Mouse (Mus musculus) lung, embryonic 16.5 days (tissue): ENCODE measurements around the gene Tns4. TPM values are rescaled to one million over a fixed set of nuclear protein-coding genes. Genes with fewer than 3 reads are reported as not detected.

Experiments
- ATAC-seq: fragments of 200-750 bp; cut with Nextera tagmentation; 2 replicates; pipeline ENCODE4 v1.8.0; 2017; ENCODE audit warnings: low read depth, mild to moderate bottlenecking, moderate library complexity
- H3K27ac ChIP-seq: fragments of 300-500 bp; sonication (generic); 2 replicates; pipeline ENCODE4 v1.5.1; 2014; ENCODE audit warnings: mild to moderate bottlenecking, control low read depth, low read length
- H3K27me3 ChIP-seq: fragments of 300-500 bp; sonication (generic); 2 replicates; pipeline ENCODE4 v1.6.1; 2014; ENCODE audit warnings: low read depth, low read length, mixed read lengths; ENCODE audit not compliant: control insufficient read depth, insufficient read depth
- H3K36me3 ChIP-seq: fragments of 300-500 bp; sonication (generic); 2 replicates; pipeline ENCODE4 v1.6.1; 2014; ENCODE audit warnings: low read length; ENCODE audit not compliant: control insufficient read depth, insufficient read depth
- H3K4me1 ChIP-seq: fragments of 300-500 bp; sonication (generic); replicated peaks from 2 replicates; pipeline ENCODE4 v1.6.1; 2014; ENCODE audit warnings: low read length, mixed read lengths; ENCODE audit not compliant: control insufficient read depth, insufficient read depth
- H3K4me2 ChIP-seq: fragments of 300-500 bp; sonication (generic); 2 replicates; pipeline ENCODE4 v1.6.1; 2014; ENCODE audit warnings: low read depth, low read length, control low read depth
- H3K4me3 ChIP-seq: fragments of 300-500 bp; sonication (generic); 2 replicates; pipeline ENCODE4 v1.5.1; 2014; ENCODE audit warnings: mild to moderate bottlenecking, low read length, control low read depth
- H3K9ac ChIP-seq: fragments of 300-500 bp; sonication (generic); 2 replicates; pipeline ENCODE4 v1.6.1; 2014; ENCODE audit warnings: low read length, control low read depth
- H3K9me3 ChIP-seq: fragments of 300-500 bp; sonication (generic); 2 replicates; pipeline ENCODE4 v1.6.1; 2016; ENCODE audit warnings: low read length; ENCODE audit not compliant: control insufficient read depth
- whole genome bisulfite sequencing: fragments of 180-500 bp; shearing (Covaris S2); extraction: QIAGEN DNeasy Blood & Tissue Kit; methylation state at CpG from one replicate; pipeline ENCODE4 v1.1.7; 2014; 5-methylcytosine and 5-hydroxymethylcytosine counted together
- polyA plus RNA-seq: library from polyadenylated mRNA; unstranded; fragments of >200 nt; fragmentation: Nextera tagmentation; extraction: Ambion mirVana; gene quantifications from 2 replicates; pipeline ENCODE4 v1.2.1, GENCODE M21; 2015

Gene Tns4
- polyA plus RNA-seq, 1 experiment from 2014 or later: 0.39 TPM

DNA sequence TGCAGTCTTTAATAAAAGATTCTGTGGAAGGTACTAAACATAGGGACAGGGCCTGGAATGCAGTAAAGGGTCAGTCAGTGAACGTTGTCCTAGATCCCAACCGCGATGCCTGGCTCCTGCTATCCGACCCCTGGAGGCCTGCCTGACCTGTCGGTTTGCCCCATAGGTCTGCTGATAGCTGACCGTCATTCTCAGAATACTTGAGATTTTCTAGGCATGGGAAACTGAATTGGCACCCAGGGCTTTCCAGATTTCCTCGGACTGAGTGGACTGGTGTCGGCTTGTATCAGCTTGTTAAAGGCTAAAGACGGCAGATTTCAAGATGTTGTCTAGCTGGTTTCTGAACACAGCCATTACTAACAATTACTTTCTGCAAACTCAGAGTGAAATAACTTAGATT is 4.7 kb downstream of the Tns4 start:
- 59% methylated on average over 9 of the region's 9 CpGs for WGBS
- Histone ChIP-seq H3K27ac (no peak overlapping the region), H3K27me3 (no peaks in the 10 kb centered on the region), H3K9me3 (no peaks in the 10 kb centered on the region), H3K4me2 (no peak overlapping the region), H3K4me1 (peaks cover 4% of the 10 kb centered on the region; the same call in 1 of the 2 replicates), H3K36me3 (no peaks in the 10 kb centered on the region), H3K4me3 (no peak overlapping the region), H3K9ac (no peak overlapping the region)
- no peak for ATAC-seq

DNA sequence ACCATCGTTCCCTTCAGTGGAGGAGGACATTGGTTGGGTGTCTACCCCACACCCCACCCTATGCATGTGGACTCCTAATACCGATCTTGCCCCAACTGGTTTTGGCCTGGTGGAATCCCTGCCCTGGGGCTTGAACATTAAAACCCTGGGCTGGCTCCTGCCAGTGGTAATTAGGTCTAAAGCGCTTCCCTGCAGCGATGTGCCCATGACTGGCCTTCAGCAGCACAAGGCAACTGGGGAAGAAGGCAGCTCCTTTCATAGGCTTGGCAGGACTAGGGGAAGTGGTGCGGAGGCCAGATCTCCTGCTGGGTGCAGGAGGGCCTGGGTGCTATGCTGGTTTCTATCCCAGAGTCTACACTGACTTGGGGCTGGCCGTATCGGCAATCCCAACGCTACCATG is 5.6 kb downstream of the Tns4 start:
- no peaks in the 10 kb centered on the region for H3K27me3 ChIP-seq
- no peaks in the 10 kb centered on the region for H3K9me3 ChIP-seq
- H3K27ac ChIP-seq: no peak overlapping the region
- ATAC-seq: no peak
- no peaks in the 10 kb centered on the region for H3K36me3 ChIP-seq
- WGBS: 89% methylated on average over 8 of the region's 8 CpGs
- no peak overlapping the region for H3K9ac ChIP-seq
- H3K4me1 ChIP-seq: peaks cover 4% of the 10 kb centered on the region; the same call in 1 of the 2 replicates
- no peak overlapping the region for H3K4me3 ChIP-seq
- no peak overlapping the region for H3K4me2 ChIP-seq

DNA sequence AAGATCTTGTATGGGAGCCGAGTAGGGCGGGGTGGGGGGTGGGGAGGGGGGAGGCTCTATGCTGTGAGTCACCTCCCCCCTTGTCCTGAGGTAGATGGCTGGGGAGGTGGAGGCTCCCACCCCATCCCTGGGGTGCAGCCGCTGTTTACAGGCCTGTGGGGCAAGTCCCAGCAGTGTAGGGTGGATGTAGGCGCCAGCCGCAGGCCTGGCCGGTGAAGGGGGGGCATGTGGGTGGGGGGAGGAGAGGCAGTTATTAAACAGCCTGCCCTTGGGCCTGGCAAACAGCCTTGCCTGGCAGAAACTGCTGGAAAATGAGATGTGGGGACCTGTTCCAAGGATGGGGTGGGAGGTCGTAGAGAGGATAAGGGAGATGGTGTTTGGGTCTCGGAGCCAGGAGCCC is 7.0 kb downstream of the Tns4 start:
- H3K4me3 ChIP-seq: no peak overlapping the region
- ATAC-seq: no peak
- no peaks in the 10 kb centered on the region for H3K27me3 ChIP-seq
- WGBS: 63% methylated on average over 8 of the region's 8 CpGs
- peaks cover 4% of the 10 kb centered on the region; the same call in 1 of the 2 replicates for H3K4me1 ChIP-seq
- no peaks in the 10 kb centered on the region for H3K9me3 ChIP-seq
- H3K27ac ChIP-seq: no peak overlapping the region
- H3K4me2 ChIP-seq: no peak overlapping the region
- no peak overlapping the region for H3K9ac ChIP-seq
- no peaks in the 10 kb centered on the region for H3K36me3 ChIP-seq

DNA sequence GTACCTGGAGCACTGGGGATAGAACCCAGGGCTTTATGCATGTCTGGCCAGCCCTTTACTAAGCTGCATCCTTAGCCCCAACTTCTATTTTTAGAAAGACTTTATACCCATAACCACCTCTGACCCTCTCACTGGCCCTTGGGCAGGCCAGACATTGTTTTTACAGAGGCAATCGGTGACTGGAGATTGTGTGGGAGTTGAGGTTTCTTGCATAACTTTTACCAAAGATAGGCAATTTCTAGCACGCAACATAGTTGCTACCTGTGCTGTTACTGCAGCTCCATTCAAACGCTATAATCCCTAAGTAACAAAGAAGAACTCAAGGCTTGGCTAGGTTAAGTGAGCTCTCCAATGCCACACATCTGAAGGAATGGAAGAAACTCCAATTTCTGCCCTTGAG is 7.5 kb downstream of the Tns4 start:
- 73% methylated on average over 3 of the region's 3 CpGs for WGBS
- Histone ChIP-seq H3K4me3 (no peak overlapping the region), H3K4me2 (no peak overlapping the region), H3K36me3 (no peaks in the 10 kb centered on the region), H3K4me1 (peaks cover 4% of the 10 kb centered on the region; the same call in 1 of the 2 replicates), H3K9me3 (no peaks in the 10 kb centered on the region), H3K27ac (no peak overlapping the region), H3K27me3 (no peaks in the 10 kb centered on the region), H3K9ac (no peak overlapping the region)
- ATAC-seq: no peak

DNA sequence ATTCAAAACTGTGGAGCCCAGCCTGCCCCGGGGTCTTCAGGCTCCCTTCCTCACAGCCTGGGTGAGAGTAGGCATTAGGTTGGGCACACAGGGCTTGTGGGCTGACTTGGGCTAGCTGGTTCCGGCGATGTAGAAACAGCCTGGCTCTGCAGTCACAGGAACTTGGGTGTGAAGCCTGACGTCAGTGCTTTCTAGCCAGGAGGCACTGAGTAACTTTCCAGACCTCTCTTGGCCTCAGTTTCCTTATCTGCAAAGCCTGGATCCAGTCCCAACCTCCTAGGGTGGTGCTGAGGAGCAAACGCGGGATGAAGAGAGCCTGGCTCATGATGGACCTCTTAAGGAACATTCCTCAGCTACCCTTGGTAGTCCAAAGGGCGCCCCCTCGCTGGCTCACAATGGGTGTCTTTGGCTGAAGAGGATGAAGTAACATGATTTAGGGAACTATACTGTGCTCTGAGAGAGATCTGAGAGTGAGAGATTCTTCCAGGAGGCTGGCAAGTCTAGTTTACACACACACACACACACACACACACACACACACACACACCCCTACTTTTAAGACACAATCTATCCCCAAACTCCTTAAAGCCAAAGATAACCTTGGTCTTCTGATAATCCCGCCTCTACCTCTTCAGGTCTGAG is 8.1 kb downstream of the Tns4 start:
- no peak for ATAC-seq
- Histone ChIP-seq H3K4me2 (no peak overlapping the region), H3K9me3 (no peaks in the 10 kb centered on the region), H3K36me3 (no peaks in the 10 kb centered on the region), H3K4me1 (peaks cover 4% of the 10 kb centered on the region; the same call in 1 of the 2 replicates), H3K9ac (no peak overlapping the region), H3K27ac (no peak overlapping the region), H3K4me3 (no peak overlapping the region), H3K27me3 (no peaks in the 10 kb centered on the region)
- 65% methylated on average over 9 of the region's 9 CpGs for WGBS

DNA sequence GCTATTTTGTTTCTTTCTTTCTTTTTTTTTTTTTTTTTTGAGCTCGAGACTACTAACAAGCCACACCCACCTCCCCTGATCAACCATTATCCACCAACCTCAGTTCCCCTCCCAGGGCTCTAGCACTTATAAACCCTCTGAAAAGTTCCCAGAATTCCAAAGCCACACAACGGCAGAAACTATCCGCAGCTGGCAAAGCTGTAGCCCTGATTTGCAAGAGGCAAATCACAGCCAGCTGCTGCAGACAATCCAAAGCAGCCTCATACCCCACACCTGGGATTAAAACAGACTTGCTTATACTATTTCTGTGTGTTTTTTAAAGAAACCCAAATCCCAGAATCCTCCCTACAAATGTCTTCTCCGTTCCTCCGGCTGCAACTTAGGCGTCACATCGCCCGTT is 11.2 kb downstream of the Tns4 start:
- no peaks in the 10 kb centered on the region for H3K9me3 ChIP-seq
- peaks cover 4% of the 10 kb centered on the region; the same call in 1 of the 2 replicates for H3K4me1 ChIP-seq
- H3K9ac ChIP-seq: no peak overlapping the region
- H3K27ac ChIP-seq: no peak overlapping the region
- ATAC-seq: no peak
- 60% methylated on average over 8 of the region's 8 CpGs for WGBS
- no peaks in the 10 kb centered on the region for H3K27me3 ChIP-seq
- no peak overlapping the region for H3K4me3 ChIP-seq
- H3K4me2 ChIP-seq: no peak overlapping the region
- no peaks in the 10 kb centered on the region for H3K36me3 ChIP-seq

DNA sequence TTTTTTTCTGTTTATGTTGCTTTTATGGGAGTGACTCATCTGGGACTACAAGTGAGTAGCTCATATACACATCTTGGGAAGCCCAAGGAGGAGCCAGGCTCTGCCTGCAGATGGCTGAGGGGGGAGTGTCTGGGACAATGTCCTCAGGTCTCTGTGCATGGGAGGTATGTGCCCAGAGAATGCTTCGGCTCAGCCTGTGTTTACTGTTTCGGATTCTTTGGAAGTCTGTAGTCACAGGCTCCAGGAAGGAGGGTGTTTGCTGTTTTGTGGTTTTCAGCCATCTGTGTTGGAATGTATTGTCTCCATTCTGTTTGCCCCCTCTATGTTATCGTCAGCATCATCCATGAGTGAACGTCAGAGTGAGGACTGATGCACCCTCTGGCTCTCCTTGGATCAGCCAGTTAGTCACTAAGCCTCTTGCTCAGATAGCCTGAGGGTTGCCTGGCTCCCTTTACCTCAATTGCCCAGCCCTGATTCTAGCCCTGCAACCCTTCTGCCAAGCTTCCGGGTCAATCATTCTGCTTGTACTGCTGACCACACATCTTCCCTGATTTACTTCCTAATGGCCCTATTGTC is 12.3 kb downstream of the Tns4 start:
- Histone ChIP-seq H3K9ac (no peak overlapping the region), H3K27ac (no peak overlapping the region), H3K36me3 (no peaks in the 10 kb centered on the region), H3K4me2 (no peak overlapping the region), H3K9me3 (no peaks in the 10 kb centered on the region), H3K4me3 (no peak overlapping the region), H3K4me1 (peaks cover 4% of the 10 kb centered on the region; the same call in 1 of the 2 replicates), H3K27me3 (no peaks in the 10 kb centered on the region)
- ATAC-seq: no peak
- WGBS: 45% methylated on average over 5 of the region's 5 CpGs

DNA sequence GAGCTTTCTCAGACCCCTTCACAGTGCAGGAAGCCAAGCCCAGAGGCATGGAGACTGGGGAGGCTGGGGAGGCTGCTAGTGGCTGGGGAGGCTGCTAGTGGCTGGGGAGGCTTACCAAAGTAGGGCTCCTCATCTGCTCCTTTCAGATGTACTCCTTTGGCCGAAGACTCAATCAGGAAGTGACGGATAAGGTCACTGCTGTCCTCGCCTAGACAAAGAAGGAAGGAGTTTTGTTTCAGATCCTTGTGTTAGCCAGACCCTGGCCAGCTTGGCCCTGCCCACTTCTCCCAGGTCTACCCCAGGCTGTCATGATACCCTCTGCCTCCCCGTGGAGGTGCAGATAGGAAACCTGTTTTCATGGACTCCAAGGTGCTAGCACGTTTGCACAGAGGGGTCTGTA is 15.3 kb downstream of the Tns4 start:
- H3K27ac ChIP-seq: no peak overlapping the region
- ATAC-seq: no peak

DNA sequence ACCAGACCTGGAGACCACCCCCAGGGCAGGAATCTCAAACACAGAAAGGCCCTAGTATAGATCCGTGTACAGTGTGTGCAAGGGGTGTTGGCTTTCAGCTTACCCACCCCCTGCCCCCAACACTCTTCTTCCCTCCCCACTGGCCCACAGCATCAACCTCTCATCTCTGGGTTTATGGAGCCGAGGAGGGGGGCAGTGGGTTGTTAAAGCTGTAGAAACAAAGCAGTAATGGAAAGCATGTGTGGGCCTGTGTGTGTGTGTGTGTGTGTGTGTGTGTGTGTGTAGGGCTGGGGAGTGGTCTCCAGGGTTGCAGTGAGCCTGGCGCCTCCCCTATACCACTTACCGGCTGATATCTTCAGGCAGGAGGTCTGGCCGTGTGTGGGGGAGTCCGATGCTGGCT is 17.2 kb downstream of the Tns4 start:
- ATAC-seq: no peak
- Histone ChIP-seq H3K36me3 (no peaks in the 10 kb centered on the region), H3K9ac (no peak overlapping the region), H3K4me1 (no peaks in the 10 kb centered on the region), H3K27me3 (no peaks in the 10 kb centered on the region), H3K27ac (no peak overlapping the region), H3K9me3 (no peaks in the 10 kb centered on the region), H3K4me2 (no peak overlapping the region), H3K4me3 (no peak overlapping the region)
- WGBS: 18% methylated on average over 6 of the region's 6 CpGs

More for the DNA sequence above, 15.3 kb downstream of the Tns4 start:
- Histone ChIP-seq H3K27me3 (no peaks in the 10 kb centered on the region), H3K4me3 (no peak overlapping the region), H3K4me2 (no peak overlapping the region), H3K9ac (no peak overlapping the region), H3K36me3 (no peaks in the 10 kb centered on the region), H3K9me3 (no peaks in the 10 kb centered on the region), H3K4me1 (no peaks in the 10 kb centered on the region)
- WGBS: 57% methylated on average over 5 of the region's 5 CpGs
